Mouse (Mus musculus): ENCODE results near the gene Syngr1.

Gene Syngr1

GRCm38 (mm10) chr15:80091121-80091955 lies at the start of gene Syngr1, which contains the start of gene Rpl3:
Gene Syngr1 (plus strand): TSS chr15:80091334.
Gene Rpl3 (minus strand): TSS chr15:80091868.
- peak; percentile 61 for DNase-seq (ENCODE audit: low read depth, low spot score)

GRCm38 (mm10) chr15:80042152-80042551 lies 49.0 kb upstream of the Syngr1 start:
- DNase-seq (ENCODE audit: low read depth, low spot score): no peak

- DNase-seq (ENCODE audit: low read depth, low spot score): no peak
Measured at GRCm38 (mm10) chr15:80044249-80044648, 46.9 kb upstream of the Syngr1 start.

- peak; percentile 86 for DNase-seq (ENCODE audit: low read depth, low spot score)
Measured at GRCm38 (mm10) chr15:80045749-80046148, 45.4 kb upstream of the Syngr1 start.

- DNase-seq (ENCODE audit: low read depth, low spot score): no peak
Measured at GRCm38 (mm10) chr15:80047242-80047641, 43.9 kb upstream of the Syngr1 start.

- no peak for DNase-seq (ENCODE audit: low read depth, low spot score)
Measured at GRCm38 (mm10) chr15:80047973-80048372, 43.2 kb upstream of the Syngr1 start.

GRCm38 (mm10) chr15:80050093-80050492 lies 41.0 kb upstream of the Syngr1 start:
- DNase-seq (ENCODE audit: low read depth, low spot score): peak; percentile 44

GRCm38 (mm10) chr15:80051092-80051761 lies 39.9 kb upstream of the Syngr1 start:
- DNase-seq (ENCODE audit: low read depth, low spot score): no peak

- DNase-seq (ENCODE audit: low read depth, low spot score): no peak
Measured at GRCm38 (mm10) chr15:80051782-80052181, 39.4 kb upstream of the Syngr1 start.

- no peak for DNase-seq (ENCODE audit: low read depth, low spot score)
Measured at GRCm38 (mm10) chr15:80053381-80054033, 37.6 kb upstream of the Syngr1 start.

GRCm38 (mm10) chr15:80054034-80054710 lies 37.0 kb upstream of the Syngr1 start:
- no peak for DNase-seq (ENCODE audit: low read depth, low spot score)

- peak; percentile 51 for DNase-seq (ENCODE audit: low read depth, low spot score)
Measured at GRCm38 (mm10) chr15:80058151-80058550, 33.0 kb upstream of the Syngr1 start.

GRCm38 (mm10) chr15:80059606-80060005 lies 31.5 kb upstream of the Syngr1 start:
- DNase-seq (ENCODE audit: low read depth, low spot score): no peak

- DNase-seq (ENCODE audit: low read depth, low spot score): peak; percentile 80
Measured at GRCm38 (mm10) chr15:80060356-80061070, 30.6 kb upstream of the Syngr1 start.

- no peak for DNase-seq (ENCODE audit: low read depth, low spot score)
Measured at GRCm38 (mm10) chr15:80061071-80061550, 30.0 kb upstream of the Syngr1 start.

- DNase-seq (ENCODE audit: low read depth, low spot score): no peak
Measured at GRCm38 (mm10) chr15:80062339-80062738, 28.8 kb upstream of the Syngr1 start.

- no peak for DNase-seq (ENCODE audit: low read depth, low spot score)
Measured at GRCm38 (mm10) chr15:80062821-80063220, 28.3 kb upstream of the Syngr1 start.

- no peak for DNase-seq (ENCODE audit: low read depth, low spot score)
Measured at GRCm38 (mm10) chr15:80064965-80065364, 26.2 kb upstream of the Syngr1 start.

- peak; percentile 85 for DNase-seq (ENCODE audit: low read depth, low spot score)
Measured at GRCm38 (mm10) chr15:80065414-80065813, 25.7 kb upstream of the Syngr1 start.

- peak; percentile 78 for DNase-seq (ENCODE audit: low read depth, low spot score)
Measured at GRCm38 (mm10) chr15:80066538-80066937, 24.6 kb upstream of the Syngr1 start.

- no peak for DNase-seq (ENCODE audit: low read depth, low spot score)
Measured at GRCm38 (mm10) chr15:80069171-80069570, 22.0 kb upstream of the Syngr1 start.

All from R1 (cell line).